Mouse (Mus musculus) stomach, postnatal 0 days (tissue): ENCODE data around the gene Bid.

ENCODE experiments used
- CTCF ChIP-seq: IDR thresholded peaks from 2 replicates; pipeline ENCODE4 v1.5.1; 2016; ENCODE audit warnings: antibody characterized with exemption, low read depth, mild to moderate bottlenecking, moderate library complexity
- EP300 ChIP-seq: optimal IDR thresholded peaks from 2 replicates; pipeline ENCODE3; 2016; ENCODE audit warnings: antibody characterized with exemption

DNA sequence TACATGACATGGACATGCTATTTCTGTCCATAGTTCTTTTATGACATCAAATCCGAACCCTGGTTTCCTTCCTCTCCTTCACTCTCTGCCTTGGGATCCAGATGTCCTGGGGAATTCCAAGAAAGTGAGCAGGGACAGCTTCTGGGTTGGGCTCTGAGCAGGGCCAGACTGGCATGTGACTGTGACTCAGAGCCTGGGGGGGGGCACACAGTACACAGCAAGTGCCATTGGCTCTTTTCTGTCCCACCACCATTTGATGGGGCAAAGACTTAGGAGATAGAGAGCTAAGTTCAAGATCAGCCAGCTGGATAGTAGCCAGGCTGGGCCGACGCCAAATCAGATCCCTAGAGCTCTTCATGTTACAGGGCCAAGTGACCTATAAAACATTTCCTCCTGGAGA lies 11.1 kb upstream of the Bid start:
- TF ChIP-seq CTCF (no peak), EP300 (no peak)
